Mouse (Mus musculus): ENCODE results near the gene Coro1c.

GRCm38 (mm10) chr5:113910705-113911104 lies 2.1 kb upstream of the Coro1c start:
- TF ChIP-seq CTCF (IDR thresholded peaks at IDR 0.05) (no peak), EP300 (IDR thresholded peaks at IDR 0.05) (no peak)

All from lung, postnatal 0 days (tissue).